Mouse (Mus musculus): Measurements from ENCODE around the gene Stpg3. TPM values are rescaled to one million over a fixed set of nuclear protein-coding genes. Genes with fewer than 3 reads are reported as not detected.
A peak's percentile ranks its signal among the peaks of the same experiment; 100 is the strongest.

Gene Stpg3
- polyA plus RNA-seq, 1 experiment from 2014 or later, result not detected

DNA sequence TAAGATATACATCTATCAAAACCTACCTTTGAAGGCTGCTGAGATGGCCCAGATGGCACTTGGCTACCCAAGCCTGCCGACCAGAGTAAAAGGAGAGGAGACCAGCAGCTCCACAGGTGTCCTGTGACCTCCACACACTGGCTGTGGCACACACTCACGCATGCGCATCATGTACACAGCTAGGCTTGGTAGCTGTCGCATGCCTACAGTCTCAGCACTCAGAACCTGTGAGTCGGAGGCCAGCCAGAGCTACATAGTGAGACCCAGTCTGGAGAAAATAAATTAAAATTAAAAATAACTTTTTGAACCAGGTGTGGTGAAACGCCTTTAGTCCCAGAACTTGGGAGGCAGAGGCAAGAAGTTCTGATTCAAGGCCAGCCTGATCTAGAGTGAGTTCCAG, 26.6 kb downstream of the Stpg3 start:
- no peaks in the 10 kb centered on the region for H3K36me3 ChIP-seq (ENCODE audit: control insufficient read depth, insufficient read depth)
- no peak for ATAC-seq
- no peak overlapping the region for H3K4me3 ChIP-seq (replicated peaks; ENCODE audit: low read length)
- H3K4me2 ChIP-seq (ENCODE audit: low read length), result no peak overlapping the region
- 86% methylated on average over 6 of the region's 6 CpGs for WGBS
- no peaks in the 10 kb centered on the region for H3K9me3 ChIP-seq (ENCODE audit: control insufficient read depth, low read length)
- H3K4me1 ChIP-seq (replicated peaks; ENCODE audit: control insufficient read depth, insufficient read depth, low read length), result peaks cover 26% of the 10 kb centered on the region
- no peak overlapping the region for H3K27ac ChIP-seq (ENCODE audit: low read length)
- no peaks in the 10 kb centered on the region for H3K27me3 ChIP-seq (replicated peaks; ENCODE audit: control insufficient read depth, insufficient read depth, low read length)
- no peak overlapping the region for H3K9ac ChIP-seq (replicated peaks; ENCODE audit: low read depth, low read length)

DNA sequence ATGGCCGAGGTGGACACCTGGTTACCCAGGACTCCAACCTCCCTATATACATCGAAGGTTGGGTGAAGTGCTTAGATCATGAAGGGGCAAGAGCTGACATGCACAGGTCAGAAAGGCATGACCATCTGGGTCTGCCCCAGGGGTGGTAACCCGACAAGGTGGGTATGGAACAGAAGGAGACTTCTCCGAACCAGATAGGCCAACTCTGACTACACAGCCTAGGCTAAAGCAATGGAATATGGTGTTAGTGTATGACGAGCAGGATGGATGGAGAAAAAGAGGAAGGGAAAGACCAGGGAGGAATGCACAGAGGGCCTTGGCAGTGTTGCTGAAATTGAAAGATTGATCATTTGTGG, 27.9 kb downstream of the Stpg3 start:
- Histone ChIP-seq H3K27ac (ENCODE audit: low read length) (no peak overlapping the region; the same call in 1 of the 2 replicates), H3K36me3 (ENCODE audit: control insufficient read depth, insufficient read depth) (no peaks in the 10 kb centered on the region), H3K9ac (replicated peaks; ENCODE audit: low read depth, low read length) (peak overlapping the region; percentile 90), H3K27me3 (replicated peaks; ENCODE audit: control insufficient read depth, insufficient read depth, low read length) (no peaks in the 10 kb centered on the region), H3K9me3 (ENCODE audit: control insufficient read depth, low read length) (no peaks in the 10 kb centered on the region), H3K4me2 (ENCODE audit: low read length) (peak overlapping the region; percentile 86), H3K4me3 (replicated peaks; ENCODE audit: low read length) (peak overlapping the region; percentile 59; the same call in 1 of the 2 replicates), H3K4me1 (replicated peaks; ENCODE audit: control insufficient read depth, insufficient read depth, low read length) (peaks cover 38% of the 10 kb centered on the region)
- WGBS, result 31% methylated on average over 5 of the region's 5 CpGs
- no peak for ATAC-seq

DNA sequence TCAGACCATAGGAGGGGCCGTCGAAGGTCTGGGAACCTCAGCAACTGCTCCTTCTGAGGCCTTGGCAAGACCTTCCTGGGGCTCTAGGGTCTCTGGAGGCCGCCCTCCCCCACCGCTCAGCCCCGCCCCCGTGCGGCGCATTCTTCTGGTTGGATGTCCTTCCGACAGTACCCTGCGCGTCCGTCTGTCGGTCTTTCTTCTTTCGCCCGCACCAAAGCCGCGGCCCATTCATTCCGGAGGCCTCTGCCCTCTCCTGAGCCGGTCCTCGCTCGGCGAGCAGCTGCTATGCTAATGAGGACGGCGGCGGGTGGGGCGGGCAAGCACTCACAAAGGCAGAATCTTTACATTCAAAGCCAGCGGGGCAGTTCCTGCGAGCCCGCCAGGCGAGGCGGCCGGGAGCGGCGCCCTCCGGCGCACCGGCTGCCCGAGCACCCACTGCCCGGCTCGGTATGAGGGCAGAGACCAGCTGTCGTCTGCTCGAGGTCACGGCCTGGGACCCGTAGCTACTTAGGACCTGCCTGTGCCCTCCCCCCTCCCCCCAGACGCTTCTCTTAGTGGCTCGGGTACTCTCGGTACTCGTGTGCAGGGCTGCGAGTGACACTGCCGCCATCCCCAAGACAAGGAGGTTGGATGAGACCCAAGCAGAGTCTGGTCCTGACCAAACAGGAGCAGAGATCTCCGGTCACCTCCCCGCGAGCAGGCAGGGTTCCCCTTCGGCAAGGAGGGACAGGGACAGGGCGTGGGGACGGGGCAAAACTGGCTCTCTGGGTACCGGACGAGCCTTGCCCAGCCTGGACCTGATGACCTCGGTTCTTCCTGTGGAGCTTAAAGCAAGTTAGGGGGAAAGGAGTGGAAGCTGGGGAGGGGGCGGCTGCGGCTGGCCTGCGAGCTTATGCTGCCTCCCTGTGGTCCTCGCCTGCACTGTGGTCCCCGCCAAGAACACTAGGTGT, 28.5 kb downstream of the Stpg3 start:
- Histone ChIP-seq H3K9ac (replicated peaks; ENCODE audit: low read depth, low read length) (peak overlapping the region; percentile 90), H3K4me3 (replicated peaks; ENCODE audit: low read length) (peak overlapping the region; percentile 59), H3K36me3 (ENCODE audit: control insufficient read depth, insufficient read depth) (no peaks in the 10 kb centered on the region), H3K4me1 (replicated peaks; ENCODE audit: control insufficient read depth, insufficient read depth, low read length) (peaks cover 43% of the 10 kb centered on the region), H3K27ac (ENCODE audit: low read length) (peak overlapping the region; percentile 94), H3K27me3 (replicated peaks; ENCODE audit: control insufficient read depth, insufficient read depth, low read length) (no peaks in the 10 kb centered on the region), H3K9me3 (ENCODE audit: control insufficient read depth, low read length) (no peaks in the 10 kb centered on the region), H3K4me2 (ENCODE audit: low read length) (peak overlapping the region; percentile 86)
- ATAC-seq, result peak; percentile 75
- under 1% methylated on average over 63 of the region's 64 CpGs for WGBS

DNA sequence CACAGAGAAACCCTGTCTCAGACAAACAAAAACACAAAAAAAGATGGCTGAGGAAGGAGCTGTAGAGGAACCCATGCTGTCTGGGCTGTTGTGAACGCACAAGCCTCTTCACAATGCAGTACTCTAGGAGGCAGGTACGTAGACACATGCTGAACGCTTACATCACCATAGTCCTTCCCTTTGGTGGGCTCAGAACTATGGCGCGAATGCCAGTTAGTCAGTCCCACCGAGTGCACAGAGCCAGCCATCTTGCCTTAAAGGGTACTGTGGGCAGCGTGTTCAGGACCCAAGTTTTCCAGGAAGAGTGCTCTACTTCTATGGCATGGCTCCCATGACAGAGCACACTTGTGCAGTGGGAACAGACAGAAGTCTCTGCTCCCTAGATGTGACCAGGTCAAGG, 29.9 kb downstream of the Stpg3 start:
- Histone ChIP-seq H3K4me1 (replicated peaks; ENCODE audit: control insufficient read depth, insufficient read depth, low read length) (peaks cover 46% of the 10 kb centered on the region), H3K36me3 (ENCODE audit: control insufficient read depth, insufficient read depth) (no peaks in the 10 kb centered on the region), H3K4me2 (ENCODE audit: low read length) (0 out of 2 replicates have a peak overlapping the region, but pooled peaks have one; percentile 86), H3K27ac (ENCODE audit: low read length) (peak overlapping the region; percentile 39), H3K9me3 (ENCODE audit: control insufficient read depth, low read length) (no peaks in the 10 kb centered on the region), H3K27me3 (replicated peaks; ENCODE audit: control insufficient read depth, insufficient read depth, low read length) (no peaks in the 10 kb centered on the region), H3K4me3 (replicated peaks; ENCODE audit: low read length) (no peak overlapping the region), H3K9ac (replicated peaks; ENCODE audit: low read depth, low read length) (no peak overlapping the region; the same call in 1 of the 2 replicates)
- ATAC-seq, result no peak
- WGBS, result 90% methylated on average over 7 of the region's 7 CpGs

DNA sequence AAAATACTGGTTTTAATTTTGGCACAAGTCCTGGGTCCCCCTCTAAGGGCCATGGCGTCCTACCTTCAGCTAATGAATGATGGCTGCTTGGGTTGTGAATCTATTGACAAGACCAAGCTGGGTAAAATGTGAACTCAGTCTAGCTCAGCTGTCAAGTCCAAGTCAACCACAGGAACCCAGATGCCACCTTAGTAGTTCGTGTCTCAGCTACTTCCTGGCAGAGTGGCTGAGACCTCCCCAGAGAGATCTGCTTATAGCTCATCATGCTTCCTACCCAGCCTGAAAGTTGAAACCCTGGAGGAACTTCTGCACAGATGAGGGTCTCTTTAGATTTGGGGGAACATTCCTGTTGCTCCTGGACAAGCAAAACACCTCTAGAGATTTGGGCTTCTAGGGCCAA, 31.1 kb downstream of the Stpg3 start:
- Histone ChIP-seq H3K9ac (replicated peaks; ENCODE audit: low read depth, low read length) (no peak overlapping the region), H3K27ac (ENCODE audit: low read length) (peak overlapping the region; percentile 28; the same call in 1 of the 2 replicates), H3K27me3 (replicated peaks; ENCODE audit: control insufficient read depth, insufficient read depth, low read length) (no peaks in the 10 kb centered on the region), H3K4me1 (replicated peaks; ENCODE audit: control insufficient read depth, insufficient read depth, low read length) (peaks cover 55% of the 10 kb centered on the region), H3K4me2 (ENCODE audit: low read length) (peak overlapping the region; percentile 82), H3K9me3 (ENCODE audit: control insufficient read depth, low read length) (no peaks in the 10 kb centered on the region), H3K4me3 (replicated peaks; ENCODE audit: low read length) (peak overlapping the region; percentile 70; the same call in 1 of the 2 replicates), H3K36me3 (ENCODE audit: control insufficient read depth, insufficient read depth) (no peaks in the 10 kb centered on the region)
- ATAC-seq, result no peak
- 27% methylated on average over 2 of the region's 2 CpGs for WGBS

DNA sequence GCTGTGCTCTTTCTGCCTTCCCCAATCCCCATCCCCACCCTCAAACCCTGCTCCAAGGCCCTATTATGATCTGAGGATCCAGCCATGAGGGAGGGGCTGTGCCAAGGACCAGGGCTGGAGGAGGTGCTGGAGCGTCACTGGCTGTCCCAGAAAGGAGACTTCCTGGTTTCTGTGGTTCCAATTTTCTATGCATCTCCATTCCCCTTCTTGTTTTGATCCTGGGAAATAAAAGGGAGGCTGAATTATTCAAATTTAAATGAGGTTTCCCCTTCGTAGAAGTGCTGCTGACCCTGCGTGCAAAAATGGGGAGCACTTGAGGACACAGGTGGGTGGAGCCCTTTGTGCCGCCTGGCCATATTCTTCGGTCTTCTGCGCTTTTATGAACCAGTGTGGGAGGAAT, 31.8 kb downstream of the Stpg3 start:
- no peak overlapping the region; the same call in 1 of the 2 replicates for H3K9ac ChIP-seq (replicated peaks; ENCODE audit: low read depth, low read length)
- H3K9me3 ChIP-seq (ENCODE audit: control insufficient read depth, low read length), result no peaks in the 10 kb centered on the region
- peak overlapping the region; percentile 70 for H3K4me3 ChIP-seq (replicated peaks; ENCODE audit: low read length)
- H3K27ac ChIP-seq (ENCODE audit: low read length), result peak overlapping the region; percentile 60
- H3K36me3 ChIP-seq (ENCODE audit: control insufficient read depth, insufficient read depth), result no peaks in the 10 kb centered on the region
- 2% methylated on average over 6 of the region's 6 CpGs for WGBS
- ATAC-seq, result no peak
- peaks cover 62% of the 10 kb centered on the region for H3K4me1 ChIP-seq (replicated peaks; ENCODE audit: control insufficient read depth, insufficient read depth, low read length)
- H3K27me3 ChIP-seq (replicated peaks; ENCODE audit: control insufficient read depth, insufficient read depth, low read length), result no peaks in the 10 kb centered on the region
- peak overlapping the region; percentile 82 for H3K4me2 ChIP-seq (ENCODE audit: low read length)

DNA sequence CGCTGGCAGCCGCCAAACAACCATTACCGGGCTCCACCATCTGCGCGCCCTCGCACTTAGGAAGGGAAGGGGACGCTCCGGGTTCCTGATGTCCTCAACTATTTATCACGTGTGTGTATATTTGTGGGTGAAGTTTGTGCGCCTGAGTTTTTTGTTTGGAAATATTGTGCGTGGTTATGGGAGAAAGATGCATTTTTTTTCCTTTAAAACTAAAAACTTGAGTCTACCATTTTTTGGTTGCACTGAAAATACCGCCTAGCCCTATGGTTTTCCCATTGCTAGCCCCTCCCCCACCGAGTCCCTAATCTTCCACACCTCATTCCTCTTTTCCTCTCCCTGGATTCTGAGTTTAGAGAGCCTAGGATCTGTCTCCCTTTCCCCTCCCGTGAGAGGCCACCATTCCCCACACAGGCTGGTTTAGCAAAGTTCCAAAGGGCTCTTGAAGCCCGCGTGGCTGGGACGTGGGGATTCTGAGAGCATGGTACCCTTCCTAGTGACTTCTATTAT, 32.5 kb downstream of the Stpg3 start:
- no peaks in the 10 kb centered on the region for H3K9me3 ChIP-seq (ENCODE audit: control insufficient read depth, low read length)
- ATAC-seq, result no peak
- H3K4me3 ChIP-seq (replicated peaks; ENCODE audit: low read length), result peak overlapping the region; percentile 70
- peak overlapping the region; percentile 78; the same call in 1 of the 2 replicates for H3K27ac ChIP-seq (ENCODE audit: low read length)
- peaks cover 69% of the 10 kb centered on the region for H3K4me1 ChIP-seq (replicated peaks; ENCODE audit: control insufficient read depth, insufficient read depth, low read length)
- no peaks in the 10 kb centered on the region for H3K36me3 ChIP-seq (ENCODE audit: control insufficient read depth, insufficient read depth)
- no peaks in the 10 kb centered on the region for H3K27me3 ChIP-seq (replicated peaks; ENCODE audit: control insufficient read depth, insufficient read depth, low read length)
- H3K9ac ChIP-seq (replicated peaks; ENCODE audit: low read depth, low read length), result peak overlapping the region; percentile 74
- under 1% methylated on average over 17 of the region's 17 CpGs for WGBS
- peak overlapping the region; percentile 82 for H3K4me2 ChIP-seq (ENCODE audit: low read length)

DNA sequence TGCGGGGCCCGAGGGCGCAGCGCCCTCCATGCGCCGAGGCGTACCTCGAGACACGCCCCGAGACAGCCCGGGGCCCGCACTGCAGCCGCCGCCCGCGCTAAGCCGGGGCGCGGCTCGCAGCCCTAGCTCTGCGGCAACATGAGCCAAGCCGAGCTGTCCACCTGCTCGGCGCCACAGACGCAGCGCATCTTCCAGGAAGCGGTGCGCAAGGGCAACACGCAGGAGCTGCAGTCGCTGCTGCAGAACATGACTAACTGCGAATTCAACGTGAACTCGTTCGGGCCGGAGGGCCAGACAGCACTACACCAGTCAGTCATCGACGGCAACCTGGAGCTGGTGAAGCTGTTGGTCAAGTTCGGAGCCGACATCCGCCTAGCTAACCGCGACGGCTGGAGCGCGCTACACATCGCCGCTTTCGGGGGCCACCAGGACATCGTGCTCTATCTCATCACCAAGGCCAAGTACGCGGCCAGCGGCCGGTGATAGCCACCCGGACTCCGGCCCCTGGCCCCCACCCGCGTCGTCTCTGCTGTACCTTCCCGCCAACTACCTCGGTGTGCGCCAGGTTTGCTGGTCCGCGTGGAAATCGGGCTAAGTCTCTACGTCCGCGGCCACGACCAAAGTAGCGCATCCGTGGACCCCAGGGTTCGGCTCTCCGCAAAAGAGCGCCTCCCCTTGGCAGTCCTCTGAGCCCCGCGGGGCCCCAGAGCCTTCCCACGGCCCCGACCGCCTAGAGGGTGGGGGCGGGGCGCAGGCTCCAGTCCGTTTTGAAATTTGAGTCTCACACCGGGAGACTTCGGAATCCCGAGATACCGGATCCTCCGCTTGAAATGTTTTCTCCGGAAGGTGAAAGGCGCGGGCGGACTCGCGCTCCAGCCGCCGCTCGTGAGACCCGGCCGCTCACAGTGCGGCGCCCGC, 33.2 kb downstream of the Stpg3 start:
- Histone ChIP-seq H3K4me2 (ENCODE audit: low read length) (peak overlapping the region; percentile 82), H3K4me1 (replicated peaks; ENCODE audit: control insufficient read depth, insufficient read depth, low read length) (peaks cover 69% of the 10 kb centered on the region), H3K36me3 (ENCODE audit: control insufficient read depth, insufficient read depth) (no peaks in the 10 kb centered on the region), H3K27me3 (replicated peaks; ENCODE audit: control insufficient read depth, insufficient read depth, low read length) (no peaks in the 10 kb centered on the region), H3K27ac (ENCODE audit: low read length) (peak overlapping the region; percentile 78), H3K9me3 (ENCODE audit: control insufficient read depth, low read length) (no peaks in the 10 kb centered on the region), H3K9ac (replicated peaks; ENCODE audit: low read depth, low read length) (peak overlapping the region; percentile 74), H3K4me3 (replicated peaks; ENCODE audit: low read length) (peak overlapping the region; percentile 70)
- WGBS, result under 1% methylated on average over 98 of the region's 100 CpGs
- peak; percentile 26 for ATAC-seq

Measured in forebrain, embryonic 16.5 days (tissue).